Mouse (Mus musculus) testis, adult 2 months (tissue): ENCODE results near the gene Pla2r1. TPM values are rescaled to one million over a fixed set of nuclear protein-coding genes. Genes with fewer than 3 reads are reported as not detected.

Experiments used
- H3K27ac ChIP-seq: fragments of 200-500 bp; 2 replicates; pipeline ENCODE4 v1.5.1; 2012; ENCODE audit warnings: low read depth, low read length; ENCODE audit not compliant: control insufficient read depth, insufficient read depth
- H3K27me3 ChIP-seq: fragments of 200-500 bp; 2 replicates; pipeline ENCODE4 v1.6.1; 2012; ENCODE audit warnings: mild to moderate bottlenecking, low read length, moderate library complexity; ENCODE audit not compliant: control insufficient read depth, insufficient read depth
- H3K36me3 ChIP-seq: fragments of 200-500 bp; 2 replicates; pipeline ENCODE4 v1.6.1; 2012; ENCODE audit warnings: mild to moderate bottlenecking, low read length; ENCODE audit not compliant: control insufficient read depth, insufficient read depth
- H3K4me1 ChIP-seq: fragments of 200-500 bp; 2 replicates; pipeline ENCODE4 v1.6.1; 2012; ENCODE audit warnings: low read length; ENCODE audit not compliant: control insufficient read depth, insufficient read depth
- H3K4me3 ChIP-seq: fragments of 200-500 bp; 2 replicates; pipeline ENCODE4 v1.5.1; 2012; ENCODE audit warnings: low read depth, mild to moderate bottlenecking, low read length, moderate library complexity, mixed read lengths; ENCODE audit not compliant: control insufficient read depth
- CTCF ChIP-seq: fragments of 200-500 bp; IDR thresholded peaks from 2 replicates; pipeline ENCODE4 v1.5.1; 2012; ENCODE audit warnings: low read depth, mild to moderate bottlenecking, inconsistent platforms, low read length, moderate library complexity; ENCODE audit not compliant: control insufficient read depth, insufficient read depth, insufficient replicate concordance
- POLR2A ChIP-seq: fragments of 200-500 bp; IDR thresholded peaks from 2 replicates; pipeline ENCODE4 v1.6.1; 2012; ENCODE audit warnings: low read depth, mild to moderate bottlenecking, inconsistent platforms, low read length, moderate library complexity; ENCODE audit not compliant: control insufficient read depth
- polyA plus RNA-seq: library from polyadenylated mRNA; depleted of rRNA; stranded (reverse); fragments of >200 nt; gene quantifications from 2 replicates; pipeline ENCODE4 v1.2.3, GENCODE M21; 2012

Pla2r1 gene
- polyA plus RNA-seq, 1 experiment, result 0.75 TPM

GRCm38 (mm10) chr2:60393786-60394185 is 159.3 kb downstream of the Pla2r1 start:
- Histone ChIP-seq H3K4me3 (no peak overlapping the region), H3K27ac (no peak overlapping the region), H3K36me3 (no peaks in the 10 kb centered on the region), H3K4me1 (no peaks in the 10 kb centered on the region), H3K27me3 (no peaks in the 10 kb centered on the region)
- TF ChIP-seq POLR2A, result no peak
- no peak for TF ChIP-seq CTCF

GRCm38 (mm10) chr2:60392286-60392685 is 160.8 kb downstream of the Pla2r1 start:
- no peak overlapping the region for H3K4me3 ChIP-seq
- H3K27me3 ChIP-seq, result no peaks in the 10 kb centered on the region
- no peak overlapping the region for H3K27ac ChIP-seq
- no peaks in the 10 kb centered on the region for H3K4me1 ChIP-seq
- H3K36me3 ChIP-seq, result no peaks in the 10 kb centered on the region
- TF ChIP-seq POLR2A (no peak), CTCF (no peak)

- no peaks in the 10 kb centered on the region for H3K36me3 ChIP-seq
- no peak overlapping the region for H3K4me3 ChIP-seq
- no peak for TF ChIP-seq CTCF
- TF ChIP-seq POLR2A, result no peak
- no peak overlapping the region for H3K27ac ChIP-seq
- no peaks in the 10 kb centered on the region for H3K27me3 ChIP-seq
- H3K4me1 ChIP-seq, result peaks cover 2% of the 10 kb centered on the region
Measured at GRCm38 (mm10) chr2:60387363-60387762, 165.7 kb downstream of the Pla2r1 start.

GRCm38 (mm10) chr2:60386835-60387234 is 166.3 kb downstream of the Pla2r1 start:
- Histone ChIP-seq H3K4me3 (no peak overlapping the region), H3K36me3 (no peaks in the 10 kb centered on the region), H3K4me1 (peaks cover 2% of the 10 kb centered on the region), H3K27me3 (no peaks in the 10 kb centered on the region), H3K27ac (no peak overlapping the region)
- TF ChIP-seq POLR2A (no peak), CTCF (no peak)

GRCm38 (mm10) chr2:60384763-60385085 is 168.4 kb downstream of the Pla2r1 start:
- no peak overlapping the region for H3K4me3 ChIP-seq
- no peaks in the 10 kb centered on the region for H3K36me3 ChIP-seq

GRCm38 (mm10) chr2:60384083-60384762 is 168.9 kb downstream of the Pla2r1 start:
- H3K4me3 ChIP-seq, result no peak overlapping the region
- no peak overlapping the region for H3K27ac ChIP-seq
- H3K36me3 ChIP-seq, result no peaks in the 10 kb centered on the region
- TF ChIP-seq POLR2A (no peak), CTCF (no peak)
- H3K27me3 ChIP-seq, result no peaks in the 10 kb centered on the region
- H3K4me1 ChIP-seq, result peaks cover 2% of the 10 kb centered on the region

More at GRCm38 (mm10) chr2:60384763-60385085, 168.4 kb downstream of the Pla2r1 start:
- H3K27ac ChIP-seq, result no peak overlapping the region
- H3K27me3 ChIP-seq, result no peaks in the 10 kb centered on the region
- peaks cover 2% of the 10 kb centered on the region for H3K4me1 ChIP-seq
- TF ChIP-seq POLR2A (no peak), CTCF (no peak)

- peak within 1 kb of the TSS; percentile 78 for H3K4me3 ChIP-seq
- H3K27me3 ChIP-seq, result no peaks in the 10 kb centered on the region
- no peak within 1 kb of the TSS for H3K27ac ChIP-seq
- H3K36me3 ChIP-seq, result no peaks in the 10 kb centered on the region
- peaks cover 2% of the 10 kb centered on the region for H3K4me1 ChIP-seq
- TF ChIP-seq POLR2A, result no peak; the same call in 1 of the 2 replicates
- TF ChIP-seq CTCF, result no peak
Measured at GRCm38 (mm10) chr2:60382858-60383669, 170.0 kb downstream of the Pla2r1 start, which contains the start of gene Ly75. Gene Ly75 (minus strand): TSS chr2:60383303.
